Comparison of ENCODE assay signal across 26 mouse cellular contexts in the genomic region with DNA sequence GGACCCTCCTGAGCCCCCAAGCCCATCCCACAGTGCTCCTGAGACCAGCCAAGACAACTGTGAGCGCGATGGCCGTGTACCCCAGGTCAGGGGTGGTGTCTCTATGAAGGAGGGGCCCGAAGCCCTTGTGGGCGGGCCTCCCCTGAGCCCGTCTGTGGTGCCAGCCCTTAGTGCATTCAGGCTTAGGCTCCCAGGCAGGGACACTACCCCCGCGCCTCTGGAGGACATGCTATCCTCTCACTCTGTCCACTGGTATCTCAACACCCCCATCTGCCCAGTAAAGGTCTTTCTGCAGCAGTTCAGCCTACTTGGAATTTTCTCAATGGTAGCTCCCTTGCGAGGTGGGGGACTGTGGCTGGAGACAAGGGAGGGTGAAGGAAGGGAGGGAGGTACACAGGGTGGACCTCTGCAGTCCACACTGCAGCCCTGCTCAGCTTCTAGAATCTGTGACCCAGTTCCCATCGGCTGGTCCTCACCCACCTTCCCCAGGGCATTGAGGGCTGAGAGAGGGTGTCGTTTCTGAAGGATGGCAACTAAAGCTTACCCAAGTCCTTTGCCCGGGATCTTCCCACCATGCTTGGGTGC. TPM values are rescaled to one million over a fixed set of nuclear protein-coding genes. Genes with fewer than 3 reads are reported as not detected.
DNase-seq lines count a peak whose midpoint lies in the region; ATAC-seq lines count a peak whose summit lies in the region.
"Had no signal": no experiment of that assay in that cellular context is flagged by ENCODE, and none has a peak within 500 bp of the region (broad histone marks: within the 10 kb centered on the region; RNA-seq: fewer than 3 reads in every experiment).

No protein-coding gene starts in this region.

- no peak for ATAC-seq in kidney, embryonic 14.5 days (ENCODE audit: low FRiP score, low TSS enrichment)
- ATAC-seq: forebrain, embryonic 13.5 days; forebrain, embryonic 16.5 days; Patski had no signal

- H3K4me3 ChIP-seq in heart, embryonic 10.5 days, result no peak overlapping the region
- no peak overlapping the region for H3K4me3 ChIP-seq in kidney, embryonic 14.5 days (ENCODE audit: low read length)
- H3K4me3 ChIP-seq: forebrain, embryonic 10.5 days; forebrain, embryonic 13.5 days; heart, embryonic 12.5 days; heart, embryonic 15.5 days; hindbrain, embryonic 12.5 days; hindbrain, embryonic 15.5 days had no signal

- DNase-seq in heart, embryonic 10.5 days (ENCODE audit: low spot score), result no peak
- no peak for DNase-seq in heart, postnatal 25 days (ENCODE audit: low spot score)
- DNase-seq in kidney, adult 9 months, result peak; percentile 46
- DNase-seq in kidney, adult 11 months, result no peak
- peak; percentile 50 to 59 for DNase-seq in kidney, postnatal 36 days
- DNase-seq: adrenal gland, postnatal 10 days; adrenal gland, postnatal 36 days; B cell, adult 2 months; cerebellum, adult 18-20 months; cerebellum, adult 9-10 months; cerebellum, postnatal 14 days; gastrocnemius, postnatal 10 days; gastrocnemius, postnatal 36 days; heart, postnatal 14 days had no signal

- H3K36me3 ChIP-seq in heart, embryonic 10.5 days, result peaks cover 86% of the 10 kb centered on the region
- peaks cover 32% of the 10 kb centered on the region for H3K36me3 ChIP-seq in kidney, embryonic 14.5 days (ENCODE audit: control insufficient read depth, insufficient read depth, low read length)

- H3K4me2 ChIP-seq in kidney, embryonic 14.5 days (replicated peaks; ENCODE audit: low read depth, low read length), result no peak overlapping the region
- H3K4me2 ChIP-seq: forebrain, embryonic 13.5 days; heart, embryonic 12.5 days; heart, embryonic 15.5 days; hindbrain, embryonic 12.5 days; hindbrain, embryonic 15.5 days had no signal

- H3K27me3 ChIP-seq in heart, embryonic 10.5 days (ENCODE audit: insufficient read depth, poor library complexity, severe bottlenecking), result no peaks in the 10 kb centered on the region
- H3K27me3 ChIP-seq in kidney, embryonic 14.5 days (ENCODE audit: control insufficient read depth, insufficient read depth, low read length), result no peaks in the 10 kb centered on the region
- H3K27me3 ChIP-seq: CH12.LX; forebrain, embryonic 13.5 days; heart, embryonic 12.5 days; heart, embryonic 15.5 days; hindbrain, embryonic 12.5 days; hindbrain, embryonic 15.5 days; Patski had no signal

- no peaks in the 10 kb centered on the region for H3K9me3 ChIP-seq in heart, embryonic 10.5 days
- no peaks in the 10 kb centered on the region for H3K9me3 ChIP-seq in kidney, embryonic 14.5 days (ENCODE audit: control insufficient read depth, low read length)
- H3K9me3 ChIP-seq: forebrain, embryonic 10.5 days; forebrain, embryonic 13.5 days; G1E; heart, embryonic 12.5 days; heart, embryonic 15.5 days; hindbrain, embryonic 12.5 days; hindbrain, embryonic 15.5 days had no signal

- intact Hi-C loops in heart, postnatal 25 days (cut with DNase I), result no loop called here

- peaks cover 28% of the 10 kb centered on the region for H3K4me1 ChIP-seq in heart, embryonic 10.5 days
- no peaks in the 10 kb centered on the region for H3K4me1 ChIP-seq in kidney, embryonic 14.5 days (ENCODE audit: control insufficient read depth, insufficient read depth, low read length)
- H3K4me1 ChIP-seq: forebrain, embryonic 10.5 days; forebrain, embryonic 13.5 days; hindbrain, embryonic 15.5 days had no signal

- peak overlapping the region; percentile 49; the same call in 1 of the 2 replicates for H3K27ac ChIP-seq in heart, embryonic 10.5 days
- H3K27ac ChIP-seq in kidney, embryonic 14.5 days (ENCODE audit: low read depth, low read length), result no peak overlapping the region
- H3K27ac ChIP-seq: forebrain, embryonic 10.5 days; forebrain, embryonic 13.5 days; heart, embryonic 15.5 days; hindbrain, embryonic 12.5 days; hindbrain, embryonic 15.5 days had no signal

- WGBS in heart, embryonic 10.5 days, result 85% methylated on average over 12 of the region's 12 CpGs
- WGBS in kidney, embryonic 14.5 days, result 92% methylated on average over 12 of the region's 12 CpGs

- H3K9ac ChIP-seq in kidney, embryonic 14.5 days (ENCODE audit: low read depth, low read length), result no peak overlapping the region
- H3K9ac ChIP-seq: forebrain, embryonic 13.5 days; heart, embryonic 12.5 days; heart, embryonic 15.5 days; hindbrain, embryonic 12.5 days; hindbrain, embryonic 15.5 days had no signal

RNA-seq across cellular contexts. Expression of gene Gpx3, which starts 7.9 kb away (rescaled TPM):
- polyA plus RNA-seq in heart, embryonic 10.5 days (2016; fragmentation: Nextera tagmentation; extraction: Ambion mirVana), result 1,153 and 1,643 TPM in 2 replicates
- total RNA-seq in heart, postnatal 25 days (2021), result 100 to 1,000 TPM; 177 to 178 TPM
- 83.0 and 101 TPM in 2 replicates for polyA plus RNA-seq in kidney, embryonic 14.5 days (2014; fragmentation: Nextera tagmentation; extraction: Ambion mirVana)
- total RNA-seq: CH12.LX; G1E; hematopoietic stem cell, adult 5-6 weeks had no signal
- polyA plus RNA-seq: G1E had no signal

RNA-seq across cellular contexts. Expression of gene Hint1, which starts 44.0 kb away (rescaled TPM):
- polyA plus RNA-seq in heart, embryonic 10.5 days (2016; fragmentation: Nextera tagmentation; extraction: Ambion mirVana), result 602 and 622 TPM in 2 replicates
- total RNA-seq in heart, postnatal 25 days (2021), result 100 to 1,000 TPM; 290 to 301 TPM
- polyA plus RNA-seq in kidney, embryonic 14.5 days (2014; fragmentation: Nextera tagmentation; extraction: Ambion mirVana), result 720 and 912 TPM in 2 replicates

RNA-seq across cellular contexts. Expression of gene Lyrm7, which starts 49.5 kb away (rescaled TPM):
- polyA plus RNA-seq in heart, embryonic 10.5 days (2016; fragmentation: Nextera tagmentation; extraction: Ambion mirVana), result 11.8 and 17.9 TPM in 2 replicates
- 10 to 100 TPM; 34.6 to 47.1 TPM for total RNA-seq in heart, postnatal 25 days (2021)
- polyA plus RNA-seq in kidney, embryonic 14.5 days (2014; fragmentation: Nextera tagmentation; extraction: Ambion mirVana), result 6.7 and 9.6 TPM in 2 replicates

RNA-seq across cellular contexts. Expression of gene Tnip1, which starts 52.5 kb away (rescaled TPM):
- 22.7 and 23.7 TPM in 2 replicates for polyA plus RNA-seq in heart, embryonic 10.5 days (2016; fragmentation: Nextera tagmentation; extraction: Ambion mirVana)
- total RNA-seq in heart, postnatal 25 days (2021), result 10 to 100 TPM; 27.1 to 29.8 TPM
- polyA plus RNA-seq in kidney, embryonic 14.5 days (2014; fragmentation: Nextera tagmentation; extraction: Ambion mirVana), result 12.3 and 14.8 TPM in 2 replicates

Comparison
In these comparisons a context has a peak if more than half of its experiments do, and no peak if none do; other contexts are left out.
1. DNase-seq: peak in kidney, adult 9 months (single experiment) and kidney, postnatal 36 days (2 of 2); none in heart, embryonic 10.5 days (single experiment), heart, postnatal 25 days (single experiment) and kidney, adult 11 months (single experiment).
2. RNA of gene Gpx3, which starts 7.9 kb away (polyA plus RNA-seq): 1,153 to 1,643 TPM in heart, embryonic 10.5 days; 83.0 to 101 TPM in kidney, embryonic 14.5 days; every median in the first group is over 10 times any median in the second.